Mouse (Mus musculus) MEL (cell line): ENCODE data around the gene Spats1. TPM values are rescaled to one million over a fixed set of nuclear protein-coding genes. Genes with fewer than 3 reads are reported as not detected.

Source experiments
- DNase-seq: peaks from one replicate; pipeline ENCODE4 v3.0.0; 2011; ENCODE audit warnings: low read depth, low spot score
- H3K27ac ChIP-seq: 2 replicates; pipeline ENCODE4 v1.5.1; 2012; ENCODE audit warnings: low read depth, mild to moderate bottlenecking, control low read depth, low read length, moderate library complexity; ENCODE audit not compliant: control insufficient read depth
- H3K27me3 ChIP-seq, 2 experiments: fragments of 150-350 bp in 1 of 2; sonication (generic) in 1 of 2; 2 replicates each; pipeline ENCODE4 v1.6.1; 2012; ENCODE audit warnings: low read length in 2 of 2, mild to moderate bottlenecking in 2 of 2, improper control_type of control experiment in 1 of 2, moderate library complexity in 1 of 2; ENCODE audit not compliant: insufficient read depth in 2 of 2, control insufficient read depth in 1 of 2
- H3K36me3 ChIP-seq, 2 experiments: 2 replicates each; pipeline ENCODE4 v1.6.1; 2012 to 2014; ENCODE audit warnings: low read length in 2 of 2, improper control_type of control experiment in 1 of 2, inconsistent platforms in 1 of 2, mild to moderate bottlenecking in 1 of 2; ENCODE audit not compliant: insufficient read depth in 2 of 2, control insufficient read depth in 1 of 2
- H3K4me1 ChIP-seq, 2 experiments: fragments of 150-350 bp in 1 of 2; sonication (generic) in 1 of 2; 2 replicates each; pipeline ENCODE4 v1.6.1; 2012; ENCODE audit warnings: low read length in 2 of 2, improper control_type of control experiment in 1 of 2, mild to moderate bottlenecking in 1 of 2; ENCODE audit not compliant: insufficient read depth in 2 of 2, control insufficient read depth in 1 of 2
- H3K4me3 ChIP-seq, 2 experiments: fragments of 150-350 bp in 1 of 2; sonication (generic) in 1 of 2; 2 replicates each; pipeline ENCODE4 v1.5.1; 2012; ENCODE audit warnings: low read depth in 2 of 2, low read length in 2 of 2, mild to moderate bottlenecking in 2 of 2, moderate library complexity in 2 of 2, control low read depth in 1 of 2, improper control_type of control experiment in 1 of 2; ENCODE audit not compliant: control insufficient read depth in 1 of 2, insufficient read depth in 1 of 2
- H3K79me2 ChIP-seq: 2 replicates; pipeline ENCODE4 v1.6.1; 2012; ENCODE audit warnings: mild to moderate bottlenecking, low read length, moderate library complexity; ENCODE audit not compliant: control insufficient read depth, poor library complexity, insufficient read depth
- H3K9ac ChIP-seq: 2 replicates; pipeline ENCODE4 v1.6.1; 2012; ENCODE audit warnings: low read depth, mild to moderate bottlenecking, control low read depth, low read length, moderate library complexity; ENCODE audit not compliant: control insufficient read depth, poor library complexity, severe bottlenecking
- H3K9me3 ChIP-seq: fragments of 150-350 bp; sonication (generic); replicated peaks from 2 replicates; pipeline ENCODE4 v1.6.1; 2012; ENCODE audit warnings: mild to moderate bottlenecking, low read length, improper control_type of control experiment, moderate library complexity; ENCODE audit not compliant: insufficient read depth
- BHLHE40 ChIP-seq: IDR thresholded peaks from 2 replicates; pipeline ENCODE4 v1.6.1; 2012; ENCODE audit warnings: low read depth, mild to moderate bottlenecking, inconsistent platforms, low read length, improper control_type of control experiment, borderline replicate concordance
- CHD1 ChIP-seq: IDR thresholded peaks from 2 replicates; pipeline ENCODE4 v1.6.1; 2012; ENCODE audit warnings: low read depth, mild to moderate bottlenecking, inconsistent platforms, low read length, improper control_type of control experiment
- CHD2 ChIP-seq: IDR thresholded peaks from 2 replicates; pipeline ENCODE4 v1.6.1; 2011; ENCODE audit warnings: low read length, improper control_type of control experiment
- E2F4 ChIP-seq: IDR thresholded peaks from 2 replicates; pipeline ENCODE4 v1.6.1; 2011; ENCODE audit warnings: low read depth, low read length, improper control_type of control experiment, borderline replicate concordance
- ELF1 ChIP-seq: IDR thresholded peaks from 2 replicates; pipeline ENCODE4 v1.6.1; 2014; ENCODE audit warnings: low read depth, mild to moderate bottlenecking, inconsistent platforms, low read length, improper control_type of control experiment, moderate library complexity
- EP300 ChIP-seq, 2 experiments: IDR thresholded peaks; 2 replicates each; pipeline ENCODE4 v1.6.1; 2011; ENCODE audit warnings: improper control_type of control experiment in 2 of 2, low read length in 2 of 2, low read depth in 1 of 2, mild to moderate bottlenecking in 1 of 2
- ETS1 ChIP-seq: IDR thresholded peaks from 2 replicates; pipeline ENCODE4 v1.6.1; 2012; ENCODE audit warnings: low read depth, mild to moderate bottlenecking, inconsistent platforms, low read length, improper control_type of control experiment, moderate library complexity
- GABPA ChIP-seq: IDR thresholded peaks from 2 replicates; pipeline ENCODE4 v1.6.1; 2012; ENCODE audit warnings: low read depth, mild to moderate bottlenecking, inconsistent platforms, low read length, improper control_type of control experiment, moderate library complexity
- GATA1 ChIP-seq: IDR thresholded peaks from 2 replicates; pipeline ENCODE4 v1.6.1; 2011; ENCODE audit warnings: low read depth, low read length, improper control_type of control experiment
- HCFC1 ChIP-seq: IDR thresholded peaks from 2 replicates; pipeline ENCODE4 v1.6.1; 2012; ENCODE audit warnings: low read depth, mild to moderate bottlenecking, inconsistent platforms, low read length, improper control_type of control experiment, moderate library complexity
- KAT2A ChIP-seq: conservative IDR thresholded peaks from 2 replicates; pipeline ENCODE4 v1.6.1; 2012; ENCODE audit warnings: low read depth, low read length, improper control_type of control experiment, inconsistent platforms
- MAX ChIP-seq: IDR thresholded peaks from 2 replicates; pipeline ENCODE4 v1.6.1; 2011; ENCODE audit warnings: low read length, improper control_type of control experiment
- MAZ ChIP-seq: IDR thresholded peaks from 2 replicates; pipeline ENCODE4 v1.6.1; 2012; ENCODE audit warnings: low read depth, mild to moderate bottlenecking, inconsistent platforms, low read length, improper control_type of control experiment
- MEF2A ChIP-seq: IDR thresholded peaks from 2 replicates; pipeline ENCODE4 v1.6.1; 2014; ENCODE audit warnings: low read depth, mild to moderate bottlenecking, inconsistent platforms, low read length, improper control_type of control experiment; ENCODE audit not compliant: poor library complexity, insufficient replicate concordance, severe bottlenecking; ENCODE audit errors: extremely low read depth
- MXI1 ChIP-seq: IDR thresholded peaks from 2 replicates; pipeline ENCODE4 v1.6.1; 2011; ENCODE audit warnings: mild to moderate bottlenecking, low read depth, low read length, improper control_type of control experiment
- MYB ChIP-seq: IDR thresholded peaks from 2 replicates; pipeline ENCODE4 v1.6.1; 2011; ENCODE audit warnings: mild to moderate bottlenecking, low read depth, low read length, improper control_type of control experiment
- MYC ChIP-seq: IDR thresholded peaks from 2 replicates; pipeline ENCODE4 v1.6.1; 2011; ENCODE audit warnings: low read depth, mild to moderate bottlenecking, low read length, improper control_type of control experiment, moderate library complexity
- NELFE ChIP-seq: IDR thresholded peaks from 2 replicates; pipeline ENCODE4 v1.6.1; 2011; ENCODE audit warnings: low read depth, low read length, improper control_type of control experiment
- NRF1 ChIP-seq: IDR thresholded peaks from 2 replicates; pipeline ENCODE4 v1.6.1; 2014; ENCODE audit warnings: low read depth, mild to moderate bottlenecking, inconsistent platforms, low read length, improper control_type of control experiment, moderate library complexity; ENCODE audit not compliant: poor library complexity, insufficient read depth, severe bottlenecking
- POLR2AphosphoS2 ChIP-seq: IDR thresholded peaks from 2 replicates; pipeline ENCODE4 v1.6.1; 2011; ENCODE audit warnings: low read length, improper control_type of control experiment
- POLR2AphosphoS5 ChIP-seq: IDR thresholded peaks from 2 replicates; pipeline ENCODE4 v1.6.1; 2012; ENCODE audit warnings: low read depth, borderline replicate concordance, mild to moderate bottlenecking, inconsistent platforms, low read length, moderate library complexity, mixed read lengths
- RAD21 ChIP-seq: IDR thresholded peaks from 2 replicates; pipeline ENCODE4 v1.6.1; 2011; ENCODE audit warnings: mild to moderate bottlenecking, low read depth, low read length, improper control_type of control experiment
- RCOR1 ChIP-seq: IDR thresholded peaks from 2 replicates; pipeline ENCODE4 v1.6.1; 2012; ENCODE audit warnings: low read depth, mild to moderate bottlenecking, inconsistent platforms, low read length, improper control_type of control experiment
- SIN3A ChIP-seq: IDR thresholded peaks from 2 replicates; pipeline ENCODE4 v1.6.1; 2012; ENCODE audit warnings: low read length, improper control_type of control experiment, inconsistent platforms
- TBP ChIP-seq: IDR thresholded peaks from 2 replicates; pipeline ENCODE4 v1.8.0; 2011; ENCODE audit warnings: low read depth, low read length, improper control_type of control experiment
- TCF12 ChIP-seq: IDR thresholded peaks from 2 replicates; pipeline ENCODE4 v1.6.1; 2014; ENCODE audit warnings: low read depth, mild to moderate bottlenecking, inconsistent platforms, low read length, improper control_type of control experiment, moderate library complexity
- USF1 ChIP-seq: IDR thresholded peaks from 2 replicates; pipeline ENCODE4 v1.6.1; 2014; ENCODE audit warnings: low read depth, mild to moderate bottlenecking, inconsistent platforms, low read length, improper control_type of control experiment, moderate library complexity
- ZC3H11A ChIP-seq: IDR thresholded peaks from 2 replicates; pipeline ENCODE4 v1.6.1; 2012; ENCODE audit warnings: low read depth, mild to moderate bottlenecking, inconsistent platforms, low read length, improper control_type of control experiment
- ZKSCAN1 ChIP-seq: IDR thresholded peaks from 2 replicates; pipeline ENCODE4 v1.6.1; 2012; ENCODE audit warnings: low read depth, mild to moderate bottlenecking, inconsistent platforms, low read length, improper control_type of control experiment, moderate library complexity
- ZMIZ1 ChIP-seq: IDR thresholded peaks from 2 replicates; pipeline ENCODE4 v1.6.1; 2012; ENCODE audit warnings: low read depth, mild to moderate bottlenecking, inconsistent platforms, low read length, improper control_type of control experiment, moderate library complexity
- ZNF384 ChIP-seq: IDR thresholded peaks from 2 replicates; pipeline ENCODE4 v1.6.1; 2012; ENCODE audit warnings: low read depth, mild to moderate bottlenecking, inconsistent platforms, low read length, improper control_type of control experiment
- polyA plus RNA-seq, 2 experiments: library from polyadenylated mRNA; stranded (reverse) in 1 of 2; unstranded in 1 of 2; fragments of >175 nt in 1 of 2; fragments of >200 nt in 1 of 2; gene quantifications; 2 replicates each; pipeline versions ENCODE4 v1.2.1 to v1.2.4; 2012; ENCODE audit warnings: low replicate concordance in 2 of 2, low read depth in 1 of 2; ENCODE audit not compliant: insufficient read length in 2 of 2, insufficient read depth in 1 of 2, missing spikeins in 1 of 2
- total RNA-seq: library from RNA; depleted of rRNA; stranded (reverse); fragments of 300-350 nt; gene quantifications from 2 replicates; pipeline ENCODE4 v1.2.3, GENCODE M21; 2012

Gene Spats1
- total and polyA plus RNA-seq, 3 experiments, result 1.5 to 149 (median 2.5) TPM

DNA sequence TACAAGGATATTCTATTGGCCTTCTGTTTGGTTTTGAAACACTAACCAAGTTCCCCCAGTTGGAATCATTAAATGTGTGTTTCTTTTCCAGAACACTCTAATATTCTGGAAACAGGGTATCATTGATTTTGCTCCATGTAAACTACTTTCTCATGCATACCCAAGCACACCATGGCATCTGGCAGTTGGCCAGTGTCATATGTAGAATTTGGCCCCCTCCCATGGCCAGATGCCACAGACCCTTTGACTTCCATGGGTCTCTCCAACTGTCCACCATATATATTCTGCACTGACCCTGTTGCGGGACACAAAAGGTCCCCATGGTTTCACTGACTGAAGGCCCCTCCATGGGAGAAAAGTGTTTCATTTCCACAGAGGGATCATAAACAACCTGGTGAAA is 22.9 kb downstream of the Spats1 start:
- Histone ChIP-seq H3K27me3 (no peaks in the 10 kb centered on the region), H3K9ac (no peak overlapping the region), H3K27ac (no peak overlapping the region), H3K9me3 (no peaks in the 10 kb centered on the region), H3K4me1 (peaks cover 4 to 17% of the 10 kb centered on the region in 2 experiments), H3K4me3 (no peak overlapping the region), H3K79me2 (no peaks in the 10 kb centered on the region), H3K36me3 (peaks cover 0 to 18% of the 10 kb centered on the region in 2 experiments; a peak in 2 of 4 replicates)
- DNase-seq, result no peak
- no peak for TF ChIP-seq HCFC1
- no peak for TF ChIP-seq MXI1
- TF ChIP-seq RAD21, result no peak
- TF ChIP-seq ZMIZ1, result no peak
- no peak for TF ChIP-seq POLR2AphosphoS5
- TF ChIP-seq GABPA, result no peak
- no peak for TF ChIP-seq ZNF384
- TF ChIP-seq POLR2AphosphoS2, result no peak
- no peak for TF ChIP-seq CHD1

DNA sequence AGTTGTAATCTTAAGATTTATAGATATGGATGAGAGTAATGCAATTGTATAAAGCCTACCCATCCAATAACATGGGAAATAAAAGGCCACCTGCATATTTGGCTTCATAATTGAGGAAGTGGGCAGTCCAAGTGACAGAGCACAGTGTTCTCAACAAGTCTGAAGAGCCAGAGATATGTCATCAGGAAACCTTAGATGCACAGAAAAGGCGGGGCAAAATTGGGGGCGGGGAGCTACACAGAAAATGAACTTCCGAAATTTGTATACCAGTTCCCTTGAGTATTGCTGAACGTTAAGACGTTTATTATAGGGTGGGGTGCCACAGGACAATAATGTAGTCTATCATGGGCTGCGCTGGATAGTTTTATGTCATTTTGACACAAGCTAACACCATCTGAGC is 25.1 kb downstream of the Spats1 start:
- peak; percentile 95 for DNase-seq
- TF ChIP-seq E2F4, result no peak
- no peak for TF ChIP-seq NRF1
- no peak for TF ChIP-seq GABPA
- TF ChIP-seq TBP, result peak; percentile 60
- no peak for TF ChIP-seq KAT2A
- TF ChIP-seq ETS1, result peak; percentile 84
- peak; percentile 50; the same call in 1 of the 2 replicates for TF ChIP-seq CHD2
- no peak for TF ChIP-seq MAX
- TF ChIP-seq RCOR1, result peak; percentile 58; the same call in 1 of the 2 replicates
- no peak for TF ChIP-seq USF1
- peak; percentile 61; the same call in 1 of the 2 replicates for TF ChIP-seq POLR2AphosphoS2
- TF ChIP-seq BHLHE40, result no peak
- no peak for TF ChIP-seq MYC
- peak; percentile 86 for TF ChIP-seq TCF12
- TF ChIP-seq HCFC1, result peak; percentile 58; the same call in 1 of the 2 replicates
- TF ChIP-seq MEF2A, result no peak
- no peak for TF ChIP-seq POLR2AphosphoS5
- TF ChIP-seq ELF1, result peak; percentile 71; the same call in 1 of the 2 replicates
- TF ChIP-seq ZC3H11A, result no peak
- TF ChIP-seq ZKSCAN1, result no peak
- TF ChIP-seq MAZ, result no peak
- TF ChIP-seq MYB, result no peak; the same call in 1 of the 2 replicates
- peak; percentile 67 for TF ChIP-seq GATA1
- TF ChIP-seq NELFE, result peak; percentile 40; the same call in 1 of the 2 replicates
- peak; percentile 83 for TF ChIP-seq SIN3A
- TF ChIP-seq EP300 (IDR thresholded peaks at IDR 0.05; ENCODE audit: low read depth in 1 of 2, low read length in 2 of 2), result peak; percentile 80 to 83
- no peak for TF ChIP-seq RAD21

More for the DNA sequence above, 25.1 kb downstream of the Spats1 start:
- Histone ChIP-seq H3K36me3 (peaks cover 0 to 32% of the 10 kb centered on the region in 2 experiments; a peak in 2 of 4 replicates), H3K27me3 (no peaks in the 10 kb centered on the region), H3K79me2 (no peaks in the 10 kb centered on the region), H3K9ac (peak overlapping the region; percentile 64), H3K9me3 (no peaks in the 10 kb centered on the region), H3K4me3 (peak overlapping the region in 1 of 2 experiments; percentile 21; a peak in 1 of 4 replicates), H3K27ac (peak overlapping the region; percentile 83), H3K4me1 (peaks cover 19 to 27% of the 10 kb centered on the region in 2 experiments)
